Comparison of ENCODE assay signal across 15 mouse cellular contexts in the genomic region with DNA sequence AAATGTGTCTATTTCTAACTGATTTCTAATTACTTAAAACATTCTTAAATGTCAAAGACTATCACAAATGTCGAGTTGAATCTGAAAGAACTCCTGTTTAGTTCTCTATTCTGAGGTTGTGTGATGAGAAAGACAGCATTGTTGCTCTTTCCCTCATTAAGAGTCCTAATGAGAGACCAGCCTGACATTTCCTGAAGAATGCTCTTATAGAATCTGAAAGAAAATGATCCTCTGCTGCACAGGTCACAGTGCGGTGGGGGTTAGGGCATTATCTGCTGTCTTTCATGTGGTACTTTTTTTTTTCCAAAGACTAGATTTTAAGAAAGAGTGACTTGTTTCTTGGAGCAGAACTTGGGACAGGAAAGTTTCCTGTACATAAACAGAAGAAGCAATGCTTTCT.
"Had no signal": no experiment of that assay in that cellular context is flagged by ENCODE, and none has a peak within 500 bp of the region (broad histone marks: within the 10 kb centered on the region; RNA-seq: fewer than 3 reads in every experiment).

No protein-coding gene starts in this region.

- DNase-seq: kidney, adult 9 months; kidney, postnatal 25 days; layer of hippocampus, postnatal 36 days; liver, embryonic 13.5 days; lung, embryonic 14.5 days; thymus, adult 18-20 months; thymus, postnatal 14 days; thymus, postnatal 4 days had no signal

- H3K4me1 ChIP-seq: liver, embryonic 13.5 days; midbrain, embryonic 12.5 days; midbrain, embryonic 15.5 days; neural tube, embryonic 12.5 days; neural tube, embryonic 15.5 days had no signal

- H3K4me3 ChIP-seq: left cerebral cortex, adult 2 months; liver, embryonic 13.5 days; midbrain, embryonic 12.5 days; midbrain, embryonic 15.5 days; neural tube, embryonic 12.5 days; neural tube, embryonic 15.5 days had no signal

- H3K9ac ChIP-seq: liver, embryonic 13.5 days; lung, embryonic 14.5 days; midbrain, embryonic 12.5 days; midbrain, embryonic 15.5 days; neural tube, embryonic 12.5 days; neural tube, embryonic 15.5 days had no signal

- H3K27me3 ChIP-seq: liver, embryonic 13.5 days; midbrain, embryonic 12.5 days; midbrain, embryonic 15.5 days; neural tube, embryonic 12.5 days; neural tube, embryonic 15.5 days had no signal

- H3K27ac ChIP-seq: left cerebral cortex, adult 2 months; liver, embryonic 13.5 days; macrophage; midbrain, embryonic 12.5 days; midbrain, embryonic 15.5 days; neural tube, embryonic 12.5 days; neural tube, embryonic 15.5 days had no signal

- H3K36me3 ChIP-seq: liver, embryonic 13.5 days; midbrain, embryonic 12.5 days; midbrain, embryonic 15.5 days; neural tube, embryonic 12.5 days; neural tube, embryonic 15.5 days had no signal

- H3K4me2 ChIP-seq: liver, embryonic 13.5 days; lung, embryonic 14.5 days; midbrain, embryonic 12.5 days; midbrain, embryonic 15.5 days; neural tube, embryonic 12.5 days; neural tube, embryonic 15.5 days had no signal

- H3K9me3 ChIP-seq: liver, embryonic 13.5 days; midbrain, embryonic 12.5 days; midbrain, embryonic 15.5 days; neural tube, embryonic 12.5 days; neural tube, embryonic 15.5 days had no signal

- ATAC-seq: lung, postnatal 0 days; midbrain, embryonic 15.5 days had no signal
